Mouse (Mus musculus) cerebellum, postnatal 14 days (tissue): ENCODE measurements around the gene Garnl3.
A peak's percentile ranks its signal among the peaks of the same experiment; 100 is the strongest.

ENCODE experiments used
- DNase-seq, 2 experiments: peaks; one replicate each; pipeline ENCODE4 v3.0.0; 2021; ENCODE audit warnings: mixed read lengths in 2 of 2

Gene Garnl3

DNA sequence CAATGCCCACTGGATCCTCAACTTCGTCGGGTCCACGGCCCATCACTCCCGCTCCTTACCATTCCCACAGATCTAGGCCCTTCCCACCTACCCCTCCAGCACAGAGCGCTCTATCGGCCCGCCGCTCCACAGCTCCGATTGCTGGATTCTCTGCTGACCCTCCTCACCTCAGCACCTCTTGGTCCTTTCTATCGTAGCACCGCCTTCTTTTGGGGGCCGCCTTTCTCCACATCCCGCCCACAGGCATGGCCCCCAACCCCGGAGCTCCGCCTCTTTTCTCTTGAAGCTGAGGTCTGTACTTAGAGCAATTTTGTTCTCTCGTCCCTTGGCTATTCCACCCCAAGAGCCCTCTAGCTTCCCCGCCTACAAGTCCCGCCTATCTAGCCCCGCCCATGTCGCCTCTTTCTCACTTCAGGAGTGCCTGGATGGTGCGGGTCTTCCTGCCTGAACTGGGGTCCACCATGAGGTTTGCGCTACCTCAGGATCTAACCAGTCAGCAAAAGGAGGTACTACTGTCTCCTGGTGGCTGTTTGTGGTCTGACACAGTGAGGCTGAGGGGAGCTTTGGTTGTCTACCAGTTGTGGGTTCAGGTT, at the start of gene Garnl3:
TSS of gene Garnl3 (minus strand) at position 155 of the 593 bp plus-strand sequence.
- peak; percentile 68 to 75 for DNase-seq

DNA sequence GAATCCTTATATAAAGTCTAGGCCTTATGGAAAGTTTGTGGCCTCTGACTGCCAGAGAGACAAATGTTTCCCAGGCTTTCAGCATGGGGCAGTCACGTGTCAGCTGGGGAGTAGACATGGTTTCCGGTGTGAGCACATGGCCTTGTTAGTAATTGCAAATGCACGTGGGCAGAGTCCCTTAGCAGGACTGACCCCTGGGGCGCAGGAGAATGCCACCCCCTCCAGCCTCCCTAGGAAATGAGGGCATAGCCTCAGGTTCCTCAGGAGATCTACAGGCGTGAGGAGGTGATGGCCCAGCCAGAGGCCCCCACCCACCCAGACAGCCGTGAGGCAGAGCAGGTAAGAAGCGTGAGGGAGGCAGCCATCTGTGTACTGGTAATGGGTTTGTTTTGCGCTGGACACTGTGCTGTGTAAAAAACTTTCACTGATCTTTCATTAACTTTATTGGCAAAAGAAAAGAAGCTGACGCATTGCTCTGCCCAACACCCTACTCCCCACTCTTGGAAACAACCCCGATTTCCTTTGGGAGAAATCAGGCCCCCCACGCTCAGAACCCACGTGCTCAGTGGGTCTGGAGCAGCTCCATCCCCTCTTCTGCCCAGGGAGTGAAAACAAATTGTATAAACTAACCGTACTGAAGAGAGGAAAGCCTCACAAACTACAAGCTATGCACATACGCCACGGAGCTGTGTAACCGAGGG, 48.6 kb upstream of the Garnl3 start:
- no peak for DNase-seq

DNA sequence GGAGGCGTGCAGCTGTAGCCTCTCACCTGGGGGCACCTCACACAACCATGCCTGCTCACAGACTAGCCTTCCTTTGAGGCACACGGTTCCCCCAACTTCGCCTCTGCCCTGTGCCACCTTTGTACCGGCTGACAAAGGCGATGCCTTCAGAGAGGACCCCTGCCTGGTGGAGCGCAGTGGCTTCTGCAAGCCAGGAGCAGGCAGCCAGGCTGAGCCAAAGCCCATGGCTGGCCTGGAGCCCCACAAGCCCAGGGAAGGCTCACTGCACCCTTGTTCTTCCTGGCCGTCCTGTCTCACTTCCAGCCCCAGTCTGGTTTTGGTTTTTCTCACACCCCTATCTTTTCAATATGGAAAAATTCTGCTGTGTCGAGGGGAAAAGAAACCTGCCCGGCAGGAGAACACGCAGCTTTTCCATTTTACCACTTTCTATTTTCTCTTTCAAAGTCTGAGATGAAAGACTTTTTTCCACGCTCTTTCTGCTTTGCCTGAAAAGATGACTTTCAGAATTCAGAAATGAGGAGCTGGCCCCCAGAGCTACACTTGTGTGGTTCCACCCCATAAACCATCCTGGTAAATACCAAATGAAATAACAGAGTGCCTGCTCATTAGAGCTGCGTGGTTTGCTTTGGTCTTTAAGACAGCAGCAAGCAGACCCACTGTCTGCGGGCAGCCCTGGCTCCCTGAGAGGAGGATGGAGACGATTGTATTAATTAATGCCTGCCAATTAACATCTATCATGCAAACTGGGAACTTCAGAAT, 47.9 kb upstream of the Garnl3 start:
- peak in 1 of 2 experiments; percentile 43 for DNase-seq

- DNase-seq, result peak; percentile 83 to 88
Measured at GRCm38 (mm10) chr2:33178243-33178932, 46.9 kb upstream of the Garnl3 start.

DNA sequence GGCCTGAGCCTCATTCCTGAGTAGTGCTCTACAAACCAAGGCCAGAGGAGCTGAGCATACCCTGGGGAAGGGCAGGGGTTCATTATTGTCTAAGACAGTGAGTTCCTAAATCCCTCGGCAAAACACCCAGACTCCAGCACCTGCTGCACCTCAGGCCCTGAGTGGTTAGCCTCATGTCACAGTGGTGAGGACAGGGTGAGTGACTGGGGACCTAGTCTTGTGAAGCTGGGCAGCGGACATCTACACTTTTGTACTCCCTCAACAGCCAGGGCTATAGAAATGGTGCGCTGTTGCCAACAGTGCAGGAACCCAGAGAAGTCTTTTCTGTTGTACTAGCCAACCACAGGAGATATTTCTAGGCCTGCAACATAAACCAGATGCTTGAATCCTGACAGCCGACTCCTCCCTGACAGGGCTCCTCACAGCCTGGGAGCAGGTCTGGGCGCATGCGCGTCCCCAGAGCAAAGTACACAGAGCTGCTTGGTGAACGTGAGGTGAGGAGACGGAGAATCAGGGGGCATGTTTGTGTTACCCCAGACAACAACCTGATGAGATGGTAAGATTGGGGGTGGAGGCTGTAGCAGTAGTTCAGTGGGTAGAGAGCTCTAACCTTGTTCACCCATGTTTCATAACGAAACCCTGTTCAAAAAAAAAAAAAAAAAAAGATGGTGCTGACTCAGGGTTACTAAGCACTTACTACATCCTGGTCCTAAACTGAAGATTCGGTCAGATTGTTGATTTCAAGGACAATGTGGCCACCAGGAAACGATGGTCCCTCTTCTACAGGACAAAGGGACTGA, 46.2 kb upstream of the Garnl3 start:
- no peak for DNase-seq

- no peak for DNase-seq
Measured at GRCm38 (mm10) chr2:33176921-33177320, 45.5 kb upstream of the Garnl3 start.

GRCm38 (mm10) chr2:33176516-33176915, 45.1 kb upstream of the Garnl3 start:
- no peak for DNase-seq

DNA sequence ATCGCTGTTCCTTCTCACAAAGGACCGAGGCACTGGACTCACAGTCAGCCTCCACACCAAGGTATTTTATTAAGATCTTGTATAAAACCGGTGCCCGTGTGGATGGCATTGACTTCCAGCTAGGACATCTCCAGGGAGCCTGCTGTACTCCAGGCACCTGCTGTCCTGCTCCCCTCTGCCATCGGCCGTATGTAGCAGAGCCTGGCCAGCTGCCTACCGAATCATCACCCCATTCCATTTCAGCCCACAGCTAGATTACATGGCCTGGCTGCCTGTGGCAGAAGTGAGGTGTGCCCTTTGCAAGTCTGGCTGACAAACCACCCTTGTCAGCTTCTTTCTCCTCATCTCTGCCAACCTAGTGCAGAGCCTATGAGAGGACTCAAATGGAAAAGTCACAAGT, 42.2 kb upstream of the Garnl3 start:
- no peak for DNase-seq

GRCm38 (mm10) chr2:33173126-33173525, 41.7 kb upstream of the Garnl3 start:
- DNase-seq, result no peak

- DNase-seq, result no peak
Measured at GRCm38 (mm10) chr2:33170777-33171565, 39.5 kb upstream of the Garnl3 start.

GRCm38 (mm10) chr2:33169445-33169844, 38.0 kb upstream of the Garnl3 start:
- no peak for DNase-seq

GRCm38 (mm10) chr2:33167060-33167459, 35.6 kb upstream of the Garnl3 start:
- no peak for DNase-seq

GRCm38 (mm10) chr2:33165710-33166374, 34.4 kb upstream of the Garnl3 start:
- DNase-seq, result no peak

DNA sequence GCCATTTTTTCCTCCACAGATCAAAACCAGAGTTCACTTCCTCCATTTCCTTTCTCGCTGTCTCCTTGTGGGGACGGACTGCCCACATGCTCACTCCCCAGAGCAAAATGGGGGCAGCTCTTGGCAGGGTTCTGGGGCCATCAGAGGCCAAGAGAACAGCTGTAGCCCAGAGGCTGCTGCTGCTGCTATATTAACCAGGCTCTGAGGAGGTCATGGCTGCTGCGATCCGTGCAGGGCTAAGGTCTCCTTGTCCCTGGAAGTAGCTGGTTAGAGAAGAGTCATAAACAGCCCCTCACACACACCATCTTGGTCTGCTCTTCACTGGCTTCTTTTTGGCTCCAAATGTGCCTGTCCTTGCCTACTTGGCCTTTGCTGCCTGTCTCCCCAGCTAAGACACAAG, 33.8 kb upstream of the Garnl3 start:
- no peak for DNase-seq

DNA sequence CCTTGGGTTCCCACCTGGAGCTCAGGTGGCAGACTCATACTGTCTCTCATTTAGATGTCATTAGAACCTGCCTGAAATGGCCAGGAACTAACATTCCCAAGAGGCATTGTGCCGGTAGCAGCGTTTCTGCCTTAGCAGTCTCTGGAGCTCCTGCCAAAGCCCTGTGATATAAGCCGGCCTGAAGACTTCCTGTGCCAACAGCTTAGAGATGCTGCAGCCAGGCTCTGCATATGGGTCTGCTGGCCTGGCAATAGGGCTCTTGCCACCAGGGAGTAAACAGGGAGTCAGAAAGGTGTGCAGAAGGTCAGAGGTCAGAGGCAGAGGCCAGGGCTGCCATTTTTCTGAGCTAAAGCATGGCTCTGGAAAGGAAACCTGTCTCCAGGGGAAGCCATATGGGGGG, 33.2 kb upstream of the Garnl3 start:
- DNase-seq, result peak; percentile 71 to 73

DNA sequence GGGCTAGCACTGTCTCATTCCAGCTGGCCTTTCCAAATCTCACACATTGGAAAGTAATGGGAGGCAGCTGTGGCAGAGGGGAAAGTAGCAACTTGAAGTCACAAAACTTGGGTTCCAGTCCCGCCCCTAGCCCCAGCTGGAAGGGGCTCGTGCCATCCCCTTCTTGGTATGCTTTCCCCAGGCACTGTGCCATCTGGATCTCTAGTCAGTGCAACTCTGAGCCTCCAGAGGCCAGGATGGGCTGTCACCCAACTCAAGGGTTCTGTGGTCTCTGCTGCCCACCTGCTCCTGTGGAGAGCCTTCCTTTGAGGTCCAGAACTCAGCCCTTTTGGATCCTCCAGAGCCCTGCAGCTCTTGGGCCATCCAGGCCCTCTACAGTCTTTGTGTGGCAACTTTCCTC, 30.7 kb upstream of the Garnl3 start:
- peak in 1 of 2 experiments; percentile 58 for DNase-seq

- no peak for DNase-seq
Measured at GRCm38 (mm10) chr2:33160326-33160973, 29.0 kb upstream of the Garnl3 start.

DNA sequence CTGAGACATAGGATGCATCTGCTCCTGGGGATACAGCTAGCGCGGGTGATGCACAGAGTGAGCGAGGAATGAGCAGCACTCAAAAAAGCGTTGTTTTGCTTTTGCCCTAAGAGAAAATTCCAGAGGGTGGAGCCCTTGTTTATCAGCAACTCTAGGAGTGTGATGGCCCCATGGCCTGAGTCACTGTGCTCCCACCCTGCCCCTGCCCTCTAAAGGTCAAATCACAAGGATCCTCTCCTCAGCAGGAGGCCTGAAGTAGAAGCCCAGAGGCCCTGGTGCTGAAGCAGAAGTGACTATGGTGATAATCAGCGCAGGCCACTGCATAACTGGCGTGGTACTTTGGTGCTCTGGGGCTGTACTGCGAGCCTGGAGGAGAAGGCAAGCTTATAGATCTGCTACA, 28.1 kb upstream of the Garnl3 start:
- no peak for DNase-seq

GRCm38 (mm10) chr2:33158895-33159294, 27.4 kb upstream of the Garnl3 start:
- no peak for DNase-seq

DNA sequence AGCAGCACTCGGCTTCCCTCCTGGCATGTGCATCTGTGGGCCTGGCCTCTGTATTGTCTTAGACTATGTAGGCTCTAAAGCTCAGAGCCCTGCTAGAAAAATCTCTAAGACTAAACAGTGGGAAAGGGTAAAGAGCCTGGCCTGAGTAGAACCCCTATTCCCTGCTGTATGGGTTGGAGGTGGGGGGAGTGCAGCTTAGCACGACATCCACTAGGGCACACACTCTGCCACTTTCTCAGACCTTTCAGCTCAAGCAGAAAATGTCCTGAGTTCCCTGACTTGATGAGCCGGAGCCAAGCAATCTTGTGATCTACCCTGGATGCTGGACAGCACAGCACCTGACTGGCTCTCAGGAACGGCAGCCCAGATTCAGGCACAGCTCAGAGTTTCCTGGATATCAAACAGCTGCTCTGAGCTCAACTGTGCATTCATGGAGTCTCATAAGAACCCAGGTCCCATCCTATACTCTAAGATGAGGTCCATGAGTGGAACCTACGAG, 24.9 kb upstream of the Garnl3 start:
- no peak for DNase-seq
